Mouse (Mus musculus): Measurements from ENCODE around the gene Clmp. TPM values are rescaled to one million over a fixed set of nuclear protein-coding genes. Genes with fewer than 3 reads are reported as not detected.

Clmp gene
- polyA plus RNA-seq (2016; fragmentation: Nextera tagmentation; extraction: Ambion mirVana) = 59.6 and 62.0 TPM in 2 replicates

DNA sequence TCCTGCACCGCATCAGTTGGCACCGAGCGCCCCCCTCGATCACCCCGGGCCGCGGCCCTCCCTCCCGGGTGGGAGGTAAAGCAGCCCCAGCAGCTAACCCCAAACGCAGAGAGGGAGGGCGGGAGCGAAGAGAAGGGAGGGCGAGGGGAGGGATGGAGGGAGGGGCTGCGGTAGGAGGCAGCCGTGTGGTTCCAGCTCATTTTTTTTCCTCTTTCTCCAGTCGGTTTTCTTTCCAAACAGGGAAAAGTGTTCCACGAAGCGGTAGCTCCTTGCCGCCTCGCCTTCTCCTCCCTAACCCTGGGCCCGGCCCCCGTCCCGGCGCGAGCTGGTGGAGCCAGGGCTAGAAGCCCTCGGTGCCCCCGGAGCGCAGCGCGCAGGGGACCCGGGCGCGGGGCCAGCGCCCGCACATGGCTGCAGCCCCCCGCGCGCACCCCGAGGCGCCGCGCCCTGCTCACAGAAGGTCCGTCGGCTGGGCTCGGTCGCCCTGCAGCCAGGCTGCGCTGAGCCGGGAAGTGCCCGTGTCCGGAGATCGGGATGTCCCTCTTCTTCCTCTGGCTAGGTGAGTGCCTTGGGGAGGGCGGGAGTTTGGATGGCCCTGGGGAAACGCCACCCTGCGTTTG is at the start of gene Clmp:
Clmp (plus strand) TSS at position 162 of the 620 bp plus-strand sequence.
- no peaks in the 10 kb centered on the region for H3K9me3 ChIP-seq (replicated peaks)
- H3K4me3 ChIP-seq = peak within 1 kb of the TSS; percentile 79
- H3K27ac ChIP-seq = peak within 1 kb of the TSS; percentile 98
- H3K9ac ChIP-seq = peak within 1 kb of the TSS; percentile 91
- peak; percentile 84 for ATAC-seq (ENCODE audit: low FRiP score)
- peaks cover 24% of the 10 kb centered on the region for H3K4me1 ChIP-seq
- H3K4me2 ChIP-seq (replicated peaks) = peak within 1 kb of the TSS; percentile 90
- H3K27me3 ChIP-seq = peaks cover 5% of the 10 kb centered on the region; the same call in 1 of the 2 replicates
- under 1% methylated on average over 52 of the region's 53 CpGs for WGBS
- no peaks in the 10 kb centered on the region for H3K36me3 ChIP-seq

DNA sequence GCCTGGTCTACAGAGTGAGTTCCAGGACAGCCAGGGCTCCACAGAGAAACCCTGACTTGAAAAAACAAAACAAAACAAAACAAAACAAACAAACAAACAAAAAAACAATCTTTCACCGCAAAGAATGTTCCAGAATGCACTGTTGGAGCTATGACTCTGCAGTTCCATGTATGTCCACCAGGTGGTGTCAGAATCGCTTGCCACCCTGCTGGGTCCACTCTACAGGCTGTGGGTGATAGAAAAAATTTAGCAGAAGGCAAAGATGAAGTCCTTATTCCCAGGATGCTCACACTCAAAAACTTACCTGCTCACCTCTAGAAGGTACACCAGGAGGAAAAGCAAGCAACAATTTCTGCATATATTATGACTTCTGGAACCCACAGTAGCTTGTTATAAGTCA is 49.7 kb upstream of the Clmp start:
- Histone ChIP-seq H3K4me1 (peaks cover 17% of the 10 kb centered on the region), H3K27me3 (no peaks in the 10 kb centered on the region), H3K9me3 (replicated peaks) (no peaks in the 10 kb centered on the region), H3K4me2 (replicated peaks) (no peak overlapping the region), H3K27ac (no peak overlapping the region), H3K4me3 (no peak overlapping the region), H3K9ac (no peak overlapping the region), H3K36me3 (no peaks in the 10 kb centered on the region)
- WGBS = 21% methylated on average over 2 of the region's 2 CpGs
- no peak for ATAC-seq (ENCODE audit: low FRiP score)

DNA sequence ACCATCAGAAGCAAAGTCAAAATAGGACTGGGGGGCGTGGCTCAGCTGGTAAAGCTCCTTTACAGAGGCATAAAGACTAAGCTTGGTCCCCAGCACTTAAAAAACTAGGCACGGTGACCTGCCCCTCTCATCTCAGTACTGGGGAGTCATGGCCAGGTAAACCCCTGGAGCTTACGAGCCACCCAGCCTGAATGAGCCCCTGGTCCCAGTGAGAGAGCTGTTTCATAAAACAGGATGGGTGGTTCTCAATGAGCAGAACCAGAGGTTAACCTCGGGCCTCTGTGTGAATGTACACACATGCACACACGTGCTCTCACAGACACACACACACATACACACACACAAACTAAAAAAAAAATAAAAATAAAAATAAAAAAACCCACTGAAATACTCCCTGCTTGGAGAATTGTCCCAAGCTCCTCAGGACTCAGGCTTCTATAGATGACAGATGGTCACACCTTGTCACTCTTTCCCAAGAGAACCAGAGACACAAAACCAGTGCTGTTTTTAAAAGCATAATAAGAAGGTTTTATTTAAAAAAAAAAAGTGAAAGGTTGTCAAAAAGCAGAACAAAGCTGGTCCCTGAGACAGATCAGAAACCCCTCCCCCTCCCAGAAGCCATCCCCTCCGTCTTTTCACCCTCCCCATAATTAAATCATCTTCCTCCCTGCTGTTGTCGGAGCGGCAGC is 47.9 kb upstream of the Clmp start:
- peak overlapping the region; percentile 51 for H3K4me2 ChIP-seq (replicated peaks)
- no peaks in the 10 kb centered on the region for H3K9me3 ChIP-seq (replicated peaks)
- H3K27ac ChIP-seq = peak overlapping the region; percentile 90
- no peaks in the 10 kb centered on the region for H3K27me3 ChIP-seq
- H3K4me1 ChIP-seq = peaks cover 32% of the 10 kb centered on the region
- peak; percentile 15; the same call in 1 of the 2 replicates for ATAC-seq (ENCODE audit: low FRiP score)
- 24% methylated on average over 8 of the region's 8 CpGs for WGBS
- no peaks in the 10 kb centered on the region for H3K36me3 ChIP-seq
- H3K4me3 ChIP-seq = peak overlapping the region; percentile 27
- H3K9ac ChIP-seq = 0 out of 2 replicates have a peak overlapping the region, but pooled peaks have one; percentile 36

DNA sequence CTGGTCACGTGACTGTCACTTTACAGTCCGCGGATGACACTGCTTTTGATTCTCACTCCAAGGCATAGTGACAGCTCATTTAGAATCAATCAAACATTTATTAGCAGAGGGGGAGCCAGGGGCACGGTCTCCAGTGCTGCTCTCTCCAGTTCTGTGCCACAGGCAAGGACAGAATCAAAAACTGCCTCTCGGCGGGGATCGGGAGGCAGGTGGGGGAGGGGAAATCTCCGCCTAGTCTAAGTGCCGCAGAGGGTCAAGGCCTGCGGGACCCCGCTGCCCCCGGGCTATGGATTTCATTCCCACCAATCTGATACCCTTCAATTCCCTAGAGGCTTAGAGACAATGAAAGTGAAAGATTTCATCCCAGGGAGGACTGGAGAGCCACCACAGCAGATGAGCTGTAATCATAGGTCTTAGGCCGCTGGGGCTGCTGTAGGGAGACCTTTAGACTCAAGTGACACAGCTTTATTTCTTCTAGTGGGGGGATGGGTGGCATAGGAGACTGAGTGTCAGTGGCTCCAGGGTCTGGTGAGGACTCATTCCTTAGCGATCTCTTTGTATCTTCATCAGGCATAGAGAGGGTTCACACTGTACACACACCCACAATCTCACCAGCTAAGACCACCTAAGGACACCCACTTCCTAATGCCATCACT is 47.2 kb upstream of the Clmp start:
- Histone ChIP-seq H3K27me3 (no peaks in the 10 kb centered on the region), H3K9ac (peak overlapping the region; percentile 36; the same call in 1 of the 2 replicates), H3K27ac (peak overlapping the region; percentile 90), H3K4me2 (replicated peaks) (peak overlapping the region; percentile 51), H3K4me1 (peaks cover 35% of the 10 kb centered on the region), H3K36me3 (no peaks in the 10 kb centered on the region), H3K4me3 (peak overlapping the region; percentile 27), H3K9me3 (replicated peaks) (no peaks in the 10 kb centered on the region)
- peak; percentile 93 for ATAC-seq (ENCODE audit: low FRiP score)
- 1% methylated on average over 14 of the region's 14 CpGs for WGBS

DNA sequence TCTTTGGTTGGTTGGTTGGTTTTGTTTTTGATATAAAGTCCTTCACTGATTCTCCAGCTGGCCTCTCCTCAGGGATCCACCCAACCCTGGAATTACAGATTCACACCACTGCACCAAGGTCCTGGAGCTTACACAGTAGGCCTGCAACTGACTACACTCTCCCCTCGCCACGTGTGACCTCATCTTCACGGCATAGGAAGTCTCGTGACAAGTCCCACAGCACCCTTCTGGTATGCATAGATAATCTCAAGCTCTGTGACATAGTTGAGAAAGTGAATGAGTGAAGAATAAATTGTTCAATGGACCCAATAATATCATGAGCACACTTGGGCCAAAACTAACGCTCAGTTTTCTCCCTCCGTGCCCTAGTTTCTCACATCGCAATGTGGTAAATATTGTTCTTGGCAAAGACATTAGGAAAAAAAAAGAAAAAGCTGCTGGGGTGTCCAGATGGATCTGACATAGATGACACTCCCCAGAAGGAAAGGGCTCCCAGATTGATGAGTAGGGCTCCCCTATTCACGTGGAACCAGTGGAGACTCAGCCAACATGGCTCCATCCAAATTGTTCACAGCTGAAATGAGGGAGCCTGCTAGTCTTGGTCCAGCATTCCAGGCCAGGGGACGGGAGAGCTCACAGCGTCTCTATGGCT is 46.1 kb upstream of the Clmp start:
- H3K9me3 ChIP-seq (replicated peaks) = no peaks in the 10 kb centered on the region
- ATAC-seq (ENCODE audit: low FRiP score) = no peak
- H3K4me1 ChIP-seq = peaks cover 36% of the 10 kb centered on the region
- no peak overlapping the region for H3K4me2 ChIP-seq (replicated peaks)
- H3K36me3 ChIP-seq = no peaks in the 10 kb centered on the region
- H3K4me3 ChIP-seq = no peak overlapping the region
- peak overlapping the region; percentile 90 for H3K27ac ChIP-seq
- H3K9ac ChIP-seq = no peak overlapping the region
- 81% methylated on average over 10 of the region's 10 CpGs for WGBS
- H3K27me3 ChIP-seq = no peaks in the 10 kb centered on the region

DNA sequence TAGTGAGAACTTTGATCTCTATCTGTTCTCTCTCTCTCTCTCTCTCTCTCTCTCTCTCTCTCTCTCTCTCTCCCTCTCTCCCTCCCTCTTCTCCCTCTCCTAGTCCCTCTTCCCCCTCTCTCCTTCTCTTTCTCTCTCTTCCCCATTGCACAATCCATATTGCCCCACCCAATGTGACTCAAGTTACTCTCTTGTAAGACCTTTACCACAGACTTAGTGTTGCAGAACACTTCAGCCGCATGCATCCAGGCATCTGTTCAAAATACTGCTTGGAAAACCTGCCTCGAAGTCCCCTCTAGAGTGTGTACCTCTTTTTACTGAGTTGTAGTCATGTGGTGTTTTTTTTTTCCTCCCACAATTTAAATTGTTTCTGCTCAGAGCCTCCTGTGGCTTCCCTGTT is 44.4 kb upstream of the Clmp start:
- Histone ChIP-seq H3K4me3 (no peak overlapping the region), H3K9me3 (replicated peaks) (no peaks in the 10 kb centered on the region), H3K4me2 (replicated peaks) (no peak overlapping the region), H3K9ac (no peak overlapping the region), H3K27me3 (no peaks in the 10 kb centered on the region), H3K36me3 (no peaks in the 10 kb centered on the region), H3K4me1 (peaks cover 36% of the 10 kb centered on the region), H3K27ac (no peak overlapping the region)
- 78% methylated on average over 2 of the region's 2 CpGs for whole genome bisulfite sequencing
- ATAC-seq (ENCODE audit: low FRiP score) = no peak

DNA sequence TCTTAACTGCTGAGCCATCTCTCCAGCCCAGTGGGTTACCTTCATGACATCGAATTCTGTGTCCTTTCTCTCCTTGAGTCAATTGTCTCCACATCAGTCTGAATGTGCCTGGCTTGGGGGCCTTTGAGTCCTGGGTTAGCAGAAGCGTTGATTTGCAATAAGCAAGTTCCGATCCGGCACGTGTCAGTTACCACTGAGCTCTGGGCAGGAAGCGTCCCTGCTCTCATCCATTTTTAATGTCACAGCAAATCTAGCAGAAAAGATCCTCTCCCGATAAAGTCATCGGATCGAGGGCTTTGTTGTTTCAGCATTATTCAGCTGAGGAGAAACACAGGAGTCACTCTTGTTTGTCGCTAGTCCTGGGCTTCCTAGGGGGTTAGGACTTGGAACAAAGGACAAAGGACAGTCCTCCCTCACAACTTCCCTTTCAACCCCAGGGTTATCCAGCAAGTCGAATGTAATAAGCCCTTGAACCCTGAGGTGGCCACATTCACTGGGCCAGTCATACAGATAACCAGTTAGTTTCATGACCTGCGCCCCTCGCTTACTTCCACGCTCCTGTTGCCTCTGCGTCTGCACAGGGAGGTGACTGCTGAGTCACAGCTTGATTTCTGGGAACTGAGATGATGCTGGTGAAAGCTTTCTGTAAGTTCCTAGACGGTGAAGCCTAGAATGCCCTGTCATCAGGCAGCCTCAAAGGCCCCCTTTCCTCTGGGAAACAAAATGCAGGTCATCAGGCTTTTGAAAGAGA is 43.1 kb upstream of the Clmp start:
- Histone ChIP-seq H3K4me1 (peaks cover 31% of the 10 kb centered on the region), H3K36me3 (no peaks in the 10 kb centered on the region), H3K4me3 (no peak overlapping the region), H3K27me3 (no peaks in the 10 kb centered on the region), H3K4me2 (replicated peaks) (0 out of 2 replicates have a peak overlapping the region, but pooled peaks have one; percentile 8), H3K9ac (no peak overlapping the region), H3K9me3 (replicated peaks) (no peaks in the 10 kb centered on the region), H3K27ac (peak overlapping the region; percentile 76)
- WGBS = 7% methylated on average over 16 of the region's 16 CpGs
- no peak for ATAC-seq (ENCODE audit: low FRiP score)

DNA sequence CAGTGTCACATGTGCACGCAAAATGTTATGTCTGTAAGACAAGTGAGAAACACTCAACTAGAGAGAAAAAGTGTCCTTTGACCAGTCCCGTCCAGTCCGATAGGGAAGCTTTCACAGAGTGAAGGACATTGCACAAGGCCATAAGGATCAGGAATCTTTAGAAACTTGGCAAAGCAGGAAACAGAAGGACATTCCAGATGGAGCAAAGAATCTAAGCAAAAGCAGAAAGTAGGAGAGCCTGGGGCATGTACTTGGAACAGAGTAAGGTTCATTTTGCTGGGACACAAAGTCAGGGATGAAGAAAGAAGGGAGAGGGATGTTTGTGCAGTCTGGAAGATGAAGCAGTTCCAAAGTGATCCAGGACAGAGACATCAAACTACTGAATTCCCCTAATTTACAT is 36.3 kb upstream of the Clmp start:
- Histone ChIP-seq H3K9ac (no peak overlapping the region), H3K4me3 (no peak overlapping the region), H3K4me1 (peaks cover under 1% of the 10 kb centered on the region; the same call in 1 of the 2 replicates), H3K27ac (no peak overlapping the region), H3K4me2 (replicated peaks) (no peak overlapping the region), H3K9me3 (replicated peaks) (no peaks in the 10 kb centered on the region), H3K36me3 (no peaks in the 10 kb centered on the region), H3K27me3 (no peaks in the 10 kb centered on the region)
- 94% methylated on average over 3 of the region's 3 CpGs for WGBS
- no peak for ATAC-seq (ENCODE audit: low FRiP score)

DNA sequence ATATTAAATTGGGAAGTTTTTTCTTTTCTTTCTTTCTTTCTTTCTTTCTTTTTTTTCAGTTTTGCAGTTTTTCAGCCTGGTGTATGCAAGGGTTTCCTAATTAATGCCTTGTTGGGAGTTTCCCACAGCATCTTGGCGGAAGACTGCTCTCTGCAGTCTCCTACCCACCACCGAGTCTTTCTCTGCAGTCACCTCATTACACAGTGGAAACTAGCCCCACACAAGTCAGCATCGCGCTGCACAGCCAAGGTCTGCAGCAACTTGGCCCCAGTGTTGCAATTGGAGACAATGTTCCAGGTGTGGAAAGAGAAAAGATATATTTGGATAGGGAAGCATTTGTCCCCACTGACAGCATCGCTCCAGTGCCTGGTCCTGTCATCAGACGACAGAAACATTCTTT is 35.8 kb upstream of the Clmp start:
- no peak for ATAC-seq (ENCODE audit: low FRiP score)
- Histone ChIP-seq H3K4me1 (peaks cover 4% of the 10 kb centered on the region; the same call in 1 of the 2 replicates), H3K27ac (no peak overlapping the region), H3K36me3 (no peaks in the 10 kb centered on the region), H3K9me3 (replicated peaks) (no peaks in the 10 kb centered on the region), H3K4me3 (no peak overlapping the region), H3K9ac (no peak overlapping the region), H3K4me2 (replicated peaks) (no peak overlapping the region), H3K27me3 (no peaks in the 10 kb centered on the region)
- 81% methylated on average over 6 of the region's 6 CpGs for WGBS

DNA sequence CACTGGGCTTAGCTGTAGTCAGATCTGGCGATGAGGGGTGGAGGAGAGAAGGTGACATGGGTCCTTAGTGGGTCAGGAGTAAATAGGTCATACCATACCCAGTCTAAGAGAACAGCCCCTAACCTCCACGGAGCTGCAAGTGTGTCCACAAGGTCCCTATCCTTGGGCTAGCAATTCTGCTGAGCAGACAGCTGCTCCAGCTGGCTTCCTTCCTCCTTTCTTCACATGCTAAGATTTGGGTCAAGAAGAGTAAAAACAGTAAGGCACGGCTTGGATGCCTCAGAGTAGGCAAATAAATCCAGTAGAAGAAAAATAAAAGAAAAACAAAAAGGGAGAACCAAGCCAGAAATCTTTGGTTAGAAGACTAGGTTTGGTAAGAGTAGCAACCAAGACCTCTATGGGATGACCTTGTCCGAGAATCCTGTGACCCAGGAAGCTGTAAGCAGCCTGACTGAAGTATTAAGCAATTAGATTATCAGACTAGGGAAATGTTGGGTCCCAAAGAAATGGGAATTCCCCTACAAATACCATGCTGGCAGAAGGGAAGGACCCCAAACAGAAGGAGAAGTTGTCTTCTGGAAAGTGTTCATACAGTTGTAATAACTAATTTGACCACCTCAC is 34.4 kb upstream of the Clmp start:
- H3K4me2 ChIP-seq (replicated peaks) = no peak overlapping the region
- H3K4me1 ChIP-seq = peaks cover 4% of the 10 kb centered on the region; the same call in 1 of the 2 replicates
- 83% methylated on average over 4 of the region's 4 CpGs for WGBS
- H3K36me3 ChIP-seq = no peaks in the 10 kb centered on the region
- H3K9me3 ChIP-seq (replicated peaks) = no peaks in the 10 kb centered on the region
- no peaks in the 10 kb centered on the region for H3K27me3 ChIP-seq
- H3K9ac ChIP-seq = no peak overlapping the region
- no peak for ATAC-seq (ENCODE audit: low FRiP score)
- no peak overlapping the region for H3K27ac ChIP-seq
- H3K4me3 ChIP-seq = no peak overlapping the region

DNA sequence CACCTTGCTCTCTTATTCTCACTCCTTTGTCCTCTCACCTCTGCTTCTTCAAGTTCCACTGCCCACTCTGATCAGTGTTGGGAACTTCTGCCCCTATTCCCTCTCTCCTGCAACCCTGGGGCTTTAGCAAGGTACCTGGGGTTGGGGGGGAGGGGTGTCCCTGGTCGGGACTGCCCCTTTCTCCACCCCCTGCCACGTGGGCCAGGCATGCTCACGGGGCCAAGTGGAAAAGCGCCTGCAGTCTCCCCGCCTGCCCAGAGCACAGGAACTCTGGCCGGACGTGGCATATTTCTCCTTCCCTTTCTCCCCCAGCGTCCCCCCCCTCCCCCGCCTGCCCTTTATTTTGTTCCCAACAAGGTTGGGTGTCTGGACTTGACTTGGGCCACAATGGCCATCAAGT is 33.0 kb upstream of the Clmp start:
- H3K4me1 ChIP-seq = peaks cover 4% of the 10 kb centered on the region; the same call in 1 of the 2 replicates
- H3K4me2 ChIP-seq (replicated peaks) = no peak overlapping the region
- H3K27me3 ChIP-seq = no peaks in the 10 kb centered on the region
- WGBS = 40% methylated on average over 9 of the region's 9 CpGs
- ATAC-seq (ENCODE audit: low FRiP score) = no peak
- H3K9me3 ChIP-seq (replicated peaks) = no peaks in the 10 kb centered on the region
- H3K4me3 ChIP-seq = no peak overlapping the region
- H3K36me3 ChIP-seq = no peaks in the 10 kb centered on the region
- no peak overlapping the region for H3K9ac ChIP-seq
- no peak overlapping the region for H3K27ac ChIP-seq
